Mouse (Mus musculus): ENCODE data around the gene 4930579F01Rik. TPM values are rescaled to one million over a fixed set of nuclear protein-coding genes. Genes with fewer than 3 reads are reported as not detected.
A peak's percentile ranks its signal among the peaks of the same experiment; 100 is the strongest.

4930579F01Rik gene
- polyA plus RNA-seq, 1 experiment, result not detected

GRCm38 (mm10) chr3:138182019-138182418 lies 11.6 kb downstream of the 4930579F01Rik start:
- no peaks in the 10 kb centered on the region for H3K27me3 ChIP-seq (ENCODE audit: control insufficient read depth, insufficient read depth, low read length)
- no peak overlapping the region for H3K27ac ChIP-seq (ENCODE audit: insufficient read depth, low read depth, low read length)
- H3K36me3 ChIP-seq (ENCODE audit: control insufficient read depth, insufficient read depth, low read length), result no peaks in the 10 kb centered on the region
- TF ChIP-seq CTCF (IDR thresholded peaks at IDR 0.05; ENCODE audit: extremely low read depth, insufficient read length, insufficient replicate concordance, low read depth, low read length), result no peak
- no peak for TF ChIP-seq POLR2A (IDR thresholded peaks at IDR 0.05; ENCODE audit: low read depth, low read length)
- H3K4me1 ChIP-seq (ENCODE audit: control insufficient read depth, insufficient read depth, insufficient read length, low read length), result no peaks in the 10 kb centered on the region
- 72% methylated on average over 2 of the region's 2 CpGs for WGBS
- no peak overlapping the region for H3K4me3 ChIP-seq (ENCODE audit: low read depth, low read length)

- WGBS, result 80% methylated on average over 6 of the region's 6 CpGs
- H3K4me1 ChIP-seq (ENCODE audit: control insufficient read depth, insufficient read depth, insufficient read length, low read length), result no peaks in the 10 kb centered on the region
These were observed 18.1 kb downstream of the 4930579F01Rik start for GRCm38 (mm10) chr3:138175551-138175950.

GRCm38 (mm10) chr3:138173291-138173690 lies 20.3 kb downstream of the 4930579F01Rik start:
- Histone ChIP-seq H3K27me3 (ENCODE audit: control insufficient read depth, insufficient read depth, low read length) (no peaks in the 10 kb centered on the region), H3K4me3 (ENCODE audit: low read depth, low read length) (no peak overlapping the region), H3K36me3 (ENCODE audit: control insufficient read depth, insufficient read depth, low read length) (no peaks in the 10 kb centered on the region), H3K4me1 (ENCODE audit: control insufficient read depth, insufficient read depth, insufficient read length, low read length) (no peaks in the 10 kb centered on the region), H3K27ac (ENCODE audit: insufficient read depth, low read depth, low read length) (no peak overlapping the region)
- 69% methylated on average over 10 of the region's 10 CpGs for WGBS
- no peak for TF ChIP-seq POLR2A (IDR thresholded peaks at IDR 0.05; ENCODE audit: low read depth, low read length)
- peak; percentile 18; the same call in 1 of the 2 replicates for TF ChIP-seq CTCF (IDR thresholded peaks at IDR 0.05; ENCODE audit: extremely low read depth, insufficient read length, insufficient replicate concordance, low read depth, low read length)

More at GRCm38 (mm10) chr3:138175551-138175950, 18.1 kb downstream of the 4930579F01Rik start:
- H3K4me3 ChIP-seq (ENCODE audit: low read depth, low read length), result no peak overlapping the region
- no peaks in the 10 kb centered on the region for H3K36me3 ChIP-seq (ENCODE audit: control insufficient read depth, insufficient read depth, low read length)
- TF ChIP-seq CTCF (IDR thresholded peaks at IDR 0.05; ENCODE audit: extremely low read depth, insufficient read length, insufficient replicate concordance, low read depth, low read length) (no peak), POLR2A (IDR thresholded peaks at IDR 0.05; ENCODE audit: low read depth, low read length) (no peak)
- no peaks in the 10 kb centered on the region for H3K27me3 ChIP-seq (ENCODE audit: control insufficient read depth, insufficient read depth, low read length)
- H3K27ac ChIP-seq (ENCODE audit: insufficient read depth, low read depth, low read length), result no peak overlapping the region

- H3K27ac ChIP-seq (ENCODE audit: insufficient read depth, low read depth, low read length), result no peak overlapping the region
- H3K36me3 ChIP-seq (ENCODE audit: control insufficient read depth, insufficient read depth, low read length), result no peaks in the 10 kb centered on the region
- H3K4me3 ChIP-seq (ENCODE audit: low read depth, low read length), result no peak overlapping the region
- H3K4me1 ChIP-seq (ENCODE audit: control insufficient read depth, insufficient read depth, insufficient read length, low read length), result no peaks in the 10 kb centered on the region
- no peaks in the 10 kb centered on the region for H3K27me3 ChIP-seq (ENCODE audit: control insufficient read depth, insufficient read depth, low read length)
- TF ChIP-seq POLR2A (IDR thresholded peaks at IDR 0.05; ENCODE audit: low read depth, low read length), result no peak
- TF ChIP-seq CTCF (IDR thresholded peaks at IDR 0.05; ENCODE audit: extremely low read depth, insufficient read length, insufficient replicate concordance, low read depth, low read length), result no peak
- 39% methylated on average over 4 of the region's 4 CpGs for WGBS
These were observed 31.0 kb downstream of the 4930579F01Rik start for GRCm38 (mm10) chr3:138162553-138163183.

GRCm38 (mm10) chr3:138161623-138162022 lies 32.0 kb downstream of the 4930579F01Rik start:
- H3K27ac ChIP-seq (ENCODE audit: insufficient read depth, low read depth, low read length), result no peak overlapping the region
- TF ChIP-seq POLR2A (IDR thresholded peaks at IDR 0.05; ENCODE audit: low read depth, low read length) (no peak), CTCF (IDR thresholded peaks at IDR 0.05; ENCODE audit: extremely low read depth, insufficient read length, insufficient replicate concordance, low read depth, low read length) (no peak)
- no peaks in the 10 kb centered on the region for H3K27me3 ChIP-seq (ENCODE audit: control insufficient read depth, insufficient read depth, low read length)
- H3K36me3 ChIP-seq (ENCODE audit: control insufficient read depth, insufficient read depth, low read length), result peaks cover 2% of the 10 kb centered on the region; the same call in 1 of the 2 replicates
- H3K4me3 ChIP-seq (ENCODE audit: low read depth, low read length), result no peak overlapping the region
- H3K4me1 ChIP-seq (ENCODE audit: control insufficient read depth, insufficient read depth, insufficient read length, low read length), result no peaks in the 10 kb centered on the region
- 84% methylated on average over 10 of the region's 10 CpGs for WGBS

GRCm38 (mm10) chr3:138156651-138157050 lies 37.0 kb downstream of the 4930579F01Rik start:
- no peak for TF ChIP-seq POLR2A (IDR thresholded peaks at IDR 0.05; ENCODE audit: low read depth, low read length)
- no peak for TF ChIP-seq CTCF (IDR thresholded peaks at IDR 0.05; ENCODE audit: extremely low read depth, insufficient read length, insufficient replicate concordance, low read depth, low read length)
- Histone ChIP-seq H3K27ac (ENCODE audit: insufficient read depth, low read depth, low read length) (no peak overlapping the region), H3K4me3 (ENCODE audit: low read depth, low read length) (no peak overlapping the region), H3K27me3 (ENCODE audit: control insufficient read depth, insufficient read depth, low read length) (no peaks in the 10 kb centered on the region), H3K4me1 (ENCODE audit: control insufficient read depth, insufficient read depth, insufficient read length, low read length) (no peaks in the 10 kb centered on the region), H3K36me3 (ENCODE audit: control insufficient read depth, insufficient read depth, low read length) (peaks cover 2% of the 10 kb centered on the region; the same call in 1 of the 2 replicates)
- 86% methylated on average over 10 of the region's 10 CpGs for WGBS

GRCm38 (mm10) chr3:138155062-138155461 lies 38.6 kb downstream of the 4930579F01Rik start:
- no peaks in the 10 kb centered on the region for H3K4me1 ChIP-seq (ENCODE audit: control insufficient read depth, insufficient read depth, insufficient read length, low read length)
- H3K4me3 ChIP-seq (ENCODE audit: low read depth, low read length), result no peak overlapping the region
- H3K27me3 ChIP-seq (ENCODE audit: control insufficient read depth, insufficient read depth, low read length), result no peaks in the 10 kb centered on the region
- no peak overlapping the region for H3K27ac ChIP-seq (ENCODE audit: insufficient read depth, low read depth, low read length)
- H3K36me3 ChIP-seq (ENCODE audit: control insufficient read depth, insufficient read depth, low read length), result peaks cover 2% of the 10 kb centered on the region; the same call in 1 of the 2 replicates
- WGBS, result 93% methylated on average over 4 of the region's 4 CpGs
- no peak for TF ChIP-seq POLR2A (IDR thresholded peaks at IDR 0.05; ENCODE audit: low read depth, low read length)
- TF ChIP-seq CTCF (IDR thresholded peaks at IDR 0.05; ENCODE audit: extremely low read depth, insufficient read length, insufficient replicate concordance, low read depth, low read length), result no peak

Data from small intestine, adult 2 months (tissue).